Mouse (Mus musculus) stomach, embryonic 14.5 days (tissue): ENCODE results near the gene Copa. TPM values are rescaled to one million over a fixed set of nuclear protein-coding genes. Genes with fewer than 3 reads are reported as not detected.

Experiments used
- ATAC-seq: fragments of 200-750 bp; cut with Nextera tagmentation; 2 replicates; pipeline ENCODE4 v1.8.0; 2017; ENCODE audit warnings: low read depth, moderate TSS enrichment; ENCODE audit not compliant: insufficient number of reproducible peaks, insufficient read depth, low FRiP score
- H3K27ac ChIP-seq: fragments of 300-500 bp; sonication (generic); 2 replicates; pipeline ENCODE4 v1.5.1; 2014; ENCODE audit warnings: mild to moderate bottlenecking, low read length, moderate library complexity, mixed read lengths
- H3K27me3 ChIP-seq: fragments of 300-500 bp; sonication (generic); 2 replicates; pipeline ENCODE4 v1.6.1; 2014; ENCODE audit warnings: low read length, control low read depth, mixed read lengths; ENCODE audit not compliant: control insufficient read depth, insufficient read depth
- H3K36me3 ChIP-seq: fragments of 300-500 bp; sonication (generic); 2 replicates; pipeline ENCODE4 v1.6.1; 2014; ENCODE audit warnings: mild to moderate bottlenecking, control low read depth, low read length, moderate library complexity, mixed read lengths; ENCODE audit not compliant: control insufficient read depth, insufficient read depth
- H3K4me1 ChIP-seq: fragments of 300-500 bp; sonication (generic); 2 replicates; pipeline ENCODE4 v1.6.1; 2014; ENCODE audit warnings: low read length, control low read depth, mixed read lengths; ENCODE audit not compliant: control insufficient read depth, insufficient read depth
- H3K4me2 ChIP-seq: fragments of 300-500 bp; sonication (generic); replicated peaks from 2 replicates; pipeline ENCODE4 v1.6.1; 2014; ENCODE audit warnings: low read depth, low read length, control low read depth
- H3K4me3 ChIP-seq: fragments of 300-500 bp; sonication (generic); 2 replicates; pipeline ENCODE4 v1.5.1; 2014; ENCODE audit warnings: low read depth, low read length, control low read depth
- H3K9ac ChIP-seq: fragments of 300-500 bp; sonication (generic); replicated peaks from 2 replicates; pipeline ENCODE4 v1.6.1; 2014; ENCODE audit warnings: low read depth, mild to moderate bottlenecking, control low read depth, low read length, moderate library complexity, mixed read lengths
- H3K9me3 ChIP-seq: fragments of 300-500 bp; sonication (generic); 2 replicates; pipeline ENCODE4 v1.6.1; 2016; ENCODE audit warnings: low read depth, low read length, control low read depth; ENCODE audit not compliant: control insufficient read depth
- WGBS: fragments of 180-500 bp; shearing (Covaris S2); extraction: QIAGEN DNeasy Blood & Tissue Kit; methylation state at CpG from one replicate; pipeline ENCODE4 v1.1.7; 2014; 5-methylcytosine and 5-hydroxymethylcytosine counted together
- polyA plus RNA-seq: library from polyadenylated mRNA; unstranded; fragments of >200 nt; fragmentation: Nextera tagmentation; extraction: Ambion mirVana; gene quantifications from 2 replicates; pipeline ENCODE4 v1.2.1, GENCODE M21; 2014

Copa gene
- polyA plus RNA-seq, 1 experiment from 2014 or later = 182 TPM

GRCm38 (mm10) chr1:172099325-172100033 lies 17.1 kb downstream of the Copa start:
- 87% methylated on average over 6 of the region's 6 CpGs for WGBS
- Histone ChIP-seq H3K4me3 (no peak overlapping the region), H3K27me3 (no peaks in the 10 kb centered on the region), H3K9me3 (no peaks in the 10 kb centered on the region), H3K27ac (no peak overlapping the region), H3K9ac (no peak overlapping the region), H3K36me3 (peaks cover 78% of the 10 kb centered on the region), H3K4me1 (no peaks in the 10 kb centered on the region), H3K4me2 (no peak overlapping the region)
- ATAC-seq = no peak

- H3K9ac ChIP-seq = no peak overlapping the region
- no peaks in the 10 kb centered on the region for H3K27me3 ChIP-seq
- H3K4me2 ChIP-seq = no peak overlapping the region
- H3K4me3 ChIP-seq = no peak overlapping the region
- no peaks in the 10 kb centered on the region for H3K9me3 ChIP-seq
- WGBS = 82% methylated on average over 4 of the region's 4 CpGs
- no peaks in the 10 kb centered on the region for H3K4me1 ChIP-seq
- peaks cover 84% of the 10 kb centered on the region for H3K36me3 ChIP-seq
- ATAC-seq = no peak
- H3K27ac ChIP-seq = no peak overlapping the region
Observed at GRCm38 (mm10) chr1:172103619-172104018, 21.3 kb downstream of the Copa start.

GRCm38 (mm10) chr1:172105101-172105500 lies 22.8 kb downstream of the Copa start:
- Histone ChIP-seq H3K27ac (no peak overlapping the region), H3K9me3 (no peaks in the 10 kb centered on the region), H3K4me1 (no peaks in the 10 kb centered on the region), H3K27me3 (no peaks in the 10 kb centered on the region), H3K4me2 (no peak overlapping the region), H3K36me3 (peaks cover 90% of the 10 kb centered on the region), H3K9ac (no peak overlapping the region), H3K4me3 (no peak overlapping the region)
- ATAC-seq = no peak
- 80% methylated on average over 11 of the region's 11 CpGs for WGBS

DNA sequence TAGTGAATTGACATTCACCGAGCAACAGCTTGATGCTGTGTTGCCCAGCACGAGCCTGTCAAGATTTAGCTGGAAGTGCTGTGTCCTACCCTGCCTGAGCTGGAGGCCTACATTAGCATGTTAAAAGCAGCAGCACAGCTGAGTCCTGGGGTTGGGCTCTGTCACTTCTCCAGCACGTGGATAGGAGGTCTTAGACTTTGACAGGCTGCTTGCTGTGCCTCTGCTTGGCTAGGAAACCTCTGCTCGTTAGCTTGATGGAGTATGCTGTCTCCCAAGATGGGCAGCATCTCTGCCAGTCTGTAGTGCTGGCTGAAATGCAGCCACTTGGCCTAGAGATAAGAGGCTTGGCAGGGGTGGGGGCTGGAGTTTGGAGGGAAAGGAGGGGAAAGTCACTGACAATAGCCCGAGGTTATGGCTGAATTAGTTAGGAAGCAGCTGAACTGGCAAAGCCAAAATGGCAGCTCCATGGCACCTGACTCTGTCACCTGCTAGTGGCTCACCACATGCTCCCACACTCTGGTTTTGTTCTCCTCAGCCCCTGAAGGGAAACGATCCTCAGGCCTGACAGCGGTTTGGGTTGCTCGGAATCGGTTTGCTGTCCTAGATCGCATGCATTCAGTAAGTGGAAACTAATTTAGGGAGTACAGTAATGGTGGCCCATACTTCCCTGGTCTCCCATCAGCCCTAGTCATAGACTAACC lies 25.6 kb downstream of the Copa start:
- no peak for ATAC-seq
- 82% methylated on average over 10 of the region's 10 CpGs for WGBS

DNA sequence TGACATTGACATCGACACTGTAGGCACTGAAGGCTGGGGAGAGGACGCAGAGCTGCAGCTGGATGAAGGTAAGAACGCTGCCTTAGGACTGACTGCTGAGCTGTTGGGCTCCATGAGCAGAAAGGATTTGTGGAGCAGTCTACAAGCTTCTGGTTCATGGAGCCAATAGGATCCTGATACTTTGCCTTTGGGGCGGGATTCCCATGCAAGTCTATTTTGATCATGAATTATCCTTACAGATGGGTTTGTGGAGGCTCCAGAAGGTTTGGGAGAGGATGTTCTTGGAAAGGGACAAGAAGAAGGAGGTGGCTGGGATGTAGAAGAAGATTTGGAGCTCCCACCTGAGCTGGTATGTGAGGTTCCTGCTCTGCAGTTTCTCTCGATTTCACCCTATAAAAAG lies 34.6 kb downstream of the Copa start:
- Histone ChIP-seq H3K27ac (no peak overlapping the region), H3K9me3 (no peaks in the 10 kb centered on the region), H3K4me1 (no peaks in the 10 kb centered on the region), H3K36me3 (peaks cover 96% of the 10 kb centered on the region), H3K9ac (no peak overlapping the region), H3K4me3 (no peak overlapping the region), H3K27me3 (no peaks in the 10 kb centered on the region), H3K4me2 (no peak overlapping the region)
- ATAC-seq = no peak
- 95% methylated on average over 5 of the region's 5 CpGs for WGBS

More for the DNA sequence above, 25.6 kb downstream of the Copa start:
- Histone ChIP-seq H3K4me2 (no peak overlapping the region), H3K9me3 (no peaks in the 10 kb centered on the region), H3K4me1 (no peaks in the 10 kb centered on the region), H3K36me3 (peaks cover 97% of the 10 kb centered on the region), H3K27ac (no peak overlapping the region), H3K27me3 (no peaks in the 10 kb centered on the region), H3K4me3 (no peak overlapping the region), H3K9ac (no peak overlapping the region)

GRCm38 (mm10) chr1:172119100-172119499 lies 36.8 kb downstream of the Copa start:
- Histone ChIP-seq H3K36me3 (peaks cover 88% of the 10 kb centered on the region), H3K27me3 (no peaks in the 10 kb centered on the region), H3K9me3 (no peaks in the 10 kb centered on the region), H3K27ac (no peak overlapping the region), H3K9ac (no peak overlapping the region), H3K4me2 (no peak overlapping the region), H3K4me3 (no peak overlapping the region), H3K4me1 (no peaks in the 10 kb centered on the region)
- WGBS = 85% methylated on average over 6 of the region's 6 CpGs
- ATAC-seq = no peak

DNA sequence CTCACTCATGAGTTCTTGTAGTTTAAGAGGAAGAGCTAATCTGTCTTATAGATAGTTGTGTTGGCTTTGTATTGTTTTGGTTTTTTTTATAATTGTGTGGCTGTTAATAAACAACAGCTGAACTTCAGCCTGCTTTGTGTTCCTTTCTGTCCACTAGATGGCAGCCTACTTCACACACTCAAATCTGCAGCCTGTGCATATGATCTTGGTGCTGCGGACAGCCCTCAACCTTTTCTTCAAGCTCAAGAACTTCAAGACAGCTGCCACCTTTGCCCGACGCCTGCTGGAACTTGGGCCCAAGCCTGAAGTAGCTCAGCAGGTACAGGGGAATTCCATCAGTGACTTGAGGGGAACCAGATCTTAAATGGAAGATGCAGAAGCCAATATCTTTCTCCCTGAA lies 37.4 kb downstream of the Copa start:
- no peaks in the 10 kb centered on the region for H3K4me1 ChIP-seq
- no peak overlapping the region for H3K4me3 ChIP-seq
- no peaks in the 10 kb centered on the region for H3K9me3 ChIP-seq
- H3K36me3 ChIP-seq = peaks cover 82% of the 10 kb centered on the region
- H3K27me3 ChIP-seq = no peaks in the 10 kb centered on the region
- whole genome bisulfite sequencing = 58% methylated on average over 3 of the region's 3 CpGs
- H3K9ac ChIP-seq = no peak overlapping the region
- no peak overlapping the region for H3K27ac ChIP-seq
- H3K4me2 ChIP-seq = no peak overlapping the region
- no peak for ATAC-seq

DNA sequence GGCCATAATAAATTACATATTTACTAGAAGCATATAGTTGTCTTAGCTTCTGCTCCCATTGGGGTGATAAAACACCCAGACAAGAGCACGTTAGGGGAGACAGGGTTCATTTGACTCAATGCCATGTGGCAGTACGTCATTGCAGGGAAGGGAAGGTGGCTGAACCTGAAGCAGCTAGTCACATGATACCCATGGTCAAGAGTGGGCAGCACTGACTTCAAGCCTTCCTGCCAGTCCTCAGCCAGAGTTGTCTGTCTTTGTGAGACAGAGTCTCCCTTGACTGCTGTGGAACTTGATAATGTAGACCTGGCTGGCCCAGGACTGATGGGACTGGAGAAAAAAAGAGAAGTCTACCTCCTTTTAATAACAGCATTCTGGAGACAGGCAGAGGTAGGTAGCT lies 40.3 kb downstream of the Copa start:
- Histone ChIP-seq H3K36me3 (peaks cover 53% of the 10 kb centered on the region), H3K9me3 (no peaks in the 10 kb centered on the region), H3K4me3 (no peak overlapping the region), H3K27me3 (no peaks in the 10 kb centered on the region), H3K9ac (no peak overlapping the region), H3K4me2 (no peak overlapping the region), H3K4me1 (peaks cover 4% of the 10 kb centered on the region), H3K27ac (no peak overlapping the region)
- no peak for ATAC-seq
- WGBS = 80% methylated on average over 2 of the region's 2 CpGs
